Mouse (Mus musculus): ENCODE measurements around the gene Klf4. TPM values are rescaled to one million over a fixed set of nuclear protein-coding genes. Genes with fewer than 3 reads are reported as not detected.

Gene Klf4
- total RNA-seq (2012; rRNA removed) (0.38 and 0.51 TPM in 2 replicates), total RNA-seq (2014; rRNA removed) (0.81 and 1.3 TPM in 2 replicates), polyA plus RNA-seq (2012; ENCODE audit: insufficient read length, low read depth) (2.2 and 2.9 TPM in 2 replicates)

DNA sequence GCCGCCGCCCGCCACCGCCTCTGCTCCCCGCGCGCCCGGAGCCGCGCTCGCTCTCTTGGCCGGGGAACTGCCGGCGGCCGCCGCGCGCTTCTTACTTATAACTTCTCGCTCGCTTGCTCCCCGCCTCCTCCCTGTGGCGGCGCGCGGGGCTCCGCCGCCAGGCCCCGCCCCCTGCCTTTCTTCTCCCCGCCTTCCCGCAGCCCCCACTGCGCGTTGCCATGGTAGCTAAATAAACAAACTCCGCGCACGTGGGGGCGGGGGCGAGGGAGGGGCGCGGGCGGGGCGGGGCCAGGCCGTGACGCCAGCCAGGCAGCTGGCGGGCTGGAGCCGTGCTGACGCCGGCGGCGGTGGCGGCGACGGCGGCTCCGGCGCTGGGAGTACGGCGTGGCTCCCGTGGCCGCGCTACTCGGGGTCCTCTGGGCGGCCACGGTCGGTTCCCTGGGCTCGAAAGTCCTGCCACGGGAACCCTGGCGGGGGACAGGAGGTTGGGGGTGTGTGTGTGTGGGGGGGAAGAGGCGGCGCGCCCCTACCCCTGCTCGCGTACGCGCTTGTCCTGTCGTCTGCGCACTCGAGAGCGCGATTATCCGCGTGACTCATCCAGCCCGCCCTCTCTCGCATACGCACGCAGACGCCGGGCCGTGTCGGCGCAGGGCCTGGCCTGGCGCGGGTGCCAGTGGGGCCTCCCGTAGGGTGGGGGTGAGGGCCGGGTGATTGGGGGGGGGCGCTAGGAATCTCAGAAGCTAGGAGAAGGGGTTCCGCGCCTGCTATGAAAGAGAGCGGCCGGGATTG lies at the start of gene Klf4:
Gene Klf4, minus strand, starts transcription at position 60 of the 789 bp plus-strand sequence.
- peak within 1 kb of the TSS; percentile 65 for H3K4me2 ChIP-seq (ENCODE audit: insufficient read depth, low read depth, poor library complexity, severe bottlenecking)
- H3K9ac ChIP-seq (ENCODE audit: insufficient read depth, low read depth) = peak within 1 kb of the TSS; percentile 66
- H3K27ac ChIP-seq (ENCODE audit: insufficient read depth, low read depth) = no peak within 1 kb of the TSS
- DNase-seq (ENCODE audit: extremely low read depth) = peak; percentile 82
- H3K79me2 ChIP-seq (replicated peaks; ENCODE audit: control insufficient read depth, extremely low read depth, insufficient read depth, poor library complexity, severe bottlenecking) = no peaks in the 10 kb centered on the region
- H3K27me3 ChIP-seq (replicated peaks) = no peaks in the 10 kb centered on the region
- H3K36me3 ChIP-seq (replicated peaks in 1 of 2; ENCODE audit: control insufficient read depth in 1 of 2, insufficient read depth in 1 of 2, low read length in 1 of 2) = peaks cover 0 to 14% of the 10 kb centered on the region in 2 experiments
- peak within 1 kb of the TSS; percentile 30 to 71 (median 61) for H3K4me3 ChIP-seq (replicated peaks in 1 of 3; ENCODE audit: low read depth in 2 of 3, low read length in 2 of 3, poor library complexity in 1 of 3)
- peaks cover 15% of the 10 kb centered on the region for H3K9me3 ChIP-seq (replicated peaks; ENCODE audit: low read length)
- in situ Hi-C loops (cut with MboI; ENCODE audit: low pct_ligation_motif_present, low pct_unique_long_range_greater_than_20kb, low sequenced_read_pairs) = loop anchor here (10.0 kb wide), 2 partner anchors 292 to 682 kb away; no protein-coding TSS in a partner anchor
- dilution Hi-C loops (cut with MboI; ENCODE audit: extremely low pct_ligation_motif_present, extremely low pct_unique_long_range_greater_than_20kb, low sequenced_read_pairs) = no loop called here
- peaks cover 15 to 16% of the 10 kb centered on the region in 2 experiments for H3K4me1 ChIP-seq (ENCODE audit: control insufficient read depth in 1 of 2, insufficient read depth in 2 of 2)
- TF ChIP-seq BHLHE40 (IDR thresholded peaks at IDR 0.05; ENCODE audit: low read depth, low read length) (peak; percentile 33; the same call in 1 of the 2 replicates), TBP (conservative IDR thresholded peaks at IDR 0.05; ENCODE audit: low read depth, low read length) (0 out of 2 replicates have a peak, but pooled peaks have one; percentile 46), MAFK (IDR thresholded peaks at IDR 0.05; ENCODE audit: insufficient replicate concordance, low read length) (no peak), MXI1 (IDR thresholded peaks at IDR 0.05; ENCODE audit: low read depth, low read length) (peak; percentile 83), MEF2A (IDR thresholded peaks at IDR 0.05; ENCODE audit: borderline replicate concordance, low read depth, low read length) (peak; percentile 46; the same call in 1 of the 2 replicates), E2F4 (IDR thresholded peaks at IDR 0.05; ENCODE audit: insufficient replicate concordance, low read depth, low read length) (no peak), MAZ (IDR thresholded peaks at IDR 0.05; ENCODE audit: low read depth, low read length) (peak; percentile 80; the same call in 1 of the 2 replicates), USF2 (conservative IDR thresholded peaks at IDR 0.05; ENCODE audit: low read depth, low read length) (no peak), KAT2A (IDR thresholded peaks at IDR 0.05; ENCODE audit: insufficient replicate concordance, low read length) (no peak), UBTF (IDR thresholded peaks at IDR 0.05; ENCODE audit: low read depth, low read length) (no peak), NELFE (IDR thresholded peaks at IDR 0.05; ENCODE audit: low read depth, low read length) (peak; percentile 53), MAX (IDR thresholded peaks at IDR 0.05; ENCODE audit: low read length) (peak; percentile 30; the same call in 1 of the 2 replicates), SIN3A (IDR thresholded peaks at IDR 0.05; ENCODE audit: low read length) (peak; percentile 52; the same call in 1 of the 2 replicates), PAX5 (IDR thresholded peaks at IDR 0.05; ENCODE audit: low read length) (no peak), POLR2A (IDR thresholded peaks at IDR 0.05; ENCODE audit: low read depth, low read length) (peak; percentile 70), NRF1 (IDR thresholded peaks at IDR 0.05; ENCODE audit: low read depth, low read length) (peak; percentile 41; the same call in 1 of the 2 replicates)

DNA sequence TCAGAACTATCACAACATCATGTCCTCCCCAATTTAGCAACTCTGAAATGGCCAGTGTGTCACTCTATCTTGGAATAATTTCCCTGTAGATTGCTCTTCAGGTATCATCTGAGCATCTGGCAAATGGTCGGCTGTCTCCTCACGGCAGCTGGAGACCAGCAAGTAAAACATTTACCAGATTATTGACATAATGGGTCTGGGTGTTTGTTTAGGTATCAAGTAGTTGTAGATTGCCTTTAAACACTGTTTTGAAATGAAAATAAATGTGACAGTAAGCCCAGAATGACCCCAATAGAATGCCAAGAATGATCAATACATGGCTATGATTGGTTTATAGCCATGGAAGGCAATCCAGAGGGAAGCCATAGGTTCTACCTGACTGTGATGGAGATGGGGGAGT lies 39.2 kb upstream of the Klf4 start:
- H3K36me3 ChIP-seq (replicated peaks in 1 of 2; ENCODE audit: control insufficient read depth in 1 of 2, insufficient read depth in 1 of 2, low read length in 1 of 2) = no peaks in the 10 kb centered on the region
- dilution Hi-C loops (cut with MboI; ENCODE audit: extremely low pct_ligation_motif_present, extremely low pct_unique_long_range_greater_than_20kb, low sequenced_read_pairs) = no loop called here
- no peak overlapping the region for H3K4me2 ChIP-seq (ENCODE audit: insufficient read depth, low read depth, poor library complexity, severe bottlenecking)
- TF ChIP-seq JUN (IDR thresholded peaks at IDR 0.05; ENCODE audit: insufficient read depth, low read depth, low read length) = no peak
- no peak for TF ChIP-seq RAD21 (IDR thresholded peaks at IDR 0.05; ENCODE audit: low read depth, low read length)
- TF ChIP-seq MYC (IDR thresholded peaks at IDR 0.05; ENCODE audit: low read depth, low read length) = no peak
- no peak for TF ChIP-seq HCFC1 (IDR thresholded peaks at IDR 0.05; ENCODE audit: low read depth, low read length)
- no peak for TF ChIP-seq JUND (conservative IDR thresholded peaks at IDR 0.05; ENCODE audit: low read depth, low read length)
- no peak for TF ChIP-seq ELF1 (IDR thresholded peaks at IDR 0.05; ENCODE audit: low read depth, low read length)
- no peak for TF ChIP-seq SMC3 (IDR thresholded peaks at IDR 0.05; ENCODE audit: low read depth, low read length)
- TF ChIP-seq E2F4 (IDR thresholded peaks at IDR 0.05; ENCODE audit: insufficient replicate concordance, low read depth, low read length) = no peak
- no peak for TF ChIP-seq NELFE (IDR thresholded peaks at IDR 0.05; ENCODE audit: low read depth, low read length)
- TF ChIP-seq RCOR1 (conservative IDR thresholded peaks at IDR 0.05; ENCODE audit: low read depth, low read length) = no peak
- TF ChIP-seq UBTF (IDR thresholded peaks at IDR 0.05; ENCODE audit: low read depth, low read length) = no peak
- TF ChIP-seq MEF2A (IDR thresholded peaks at IDR 0.05; ENCODE audit: borderline replicate concordance, low read depth, low read length) = no peak
- no peak for TF ChIP-seq CTCF (conservative IDR thresholded peaks at IDR 0.05 in 1 of 2, IDR thresholded peaks at IDR 0.05 in 1 of 2; ENCODE audit: low read depth in 2 of 2, low read length in 2 of 2)
- TF ChIP-seq MAFK (IDR thresholded peaks at IDR 0.05; ENCODE audit: insufficient replicate concordance, low read length) = no peak
- TF ChIP-seq SIN3A (IDR thresholded peaks at IDR 0.05; ENCODE audit: low read length) = no peak
- no peak for TF ChIP-seq IRF4 (IDR thresholded peaks at IDR 0.05; ENCODE audit: low read depth, low read length)
- no peak for TF ChIP-seq CHD1 (IDR thresholded peaks at IDR 0.05; ENCODE audit: low read depth, low read length)
- no peak for TF ChIP-seq ZMIZ1 (IDR thresholded peaks at IDR 0.05; ENCODE audit: low read depth, low read length)
- TF ChIP-seq USF2 (conservative IDR thresholded peaks at IDR 0.05; ENCODE audit: low read depth, low read length) = no peak
- TF ChIP-seq ZKSCAN1 (IDR thresholded peaks at IDR 0.05; ENCODE audit: borderline replicate concordance, low read depth, low read length) = no peak
- H3K9me3 ChIP-seq (replicated peaks; ENCODE audit: low read length) = no peaks in the 10 kb centered on the region
- no peak overlapping the region for H3K4me3 ChIP-seq (replicated peaks in 1 of 3; ENCODE audit: low read depth in 2 of 3, low read length in 2 of 3, poor library complexity in 1 of 3)
- no peaks in the 10 kb centered on the region for H3K27me3 ChIP-seq (replicated peaks)
- in situ Hi-C loops (cut with MboI; ENCODE audit: low pct_ligation_motif_present, low pct_unique_long_range_greater_than_20kb, low sequenced_read_pairs) = no loop called here
- H3K27ac ChIP-seq (ENCODE audit: insufficient read depth, low read depth) = no peak overlapping the region
- H3K4me1 ChIP-seq (ENCODE audit: control insufficient read depth in 1 of 2, insufficient read depth in 2 of 2) = peaks cover 4 to 12% of the 10 kb centered on the region in 2 experiments; a peak in 2 of 4 replicates
- no peak for DNase-seq (ENCODE audit: extremely low read depth)
- H3K79me2 ChIP-seq (replicated peaks; ENCODE audit: control insufficient read depth, extremely low read depth, insufficient read depth, poor library complexity, severe bottlenecking) = no peaks in the 10 kb centered on the region
- no peak overlapping the region for H3K9ac ChIP-seq (ENCODE audit: insufficient read depth, low read depth)

All from CH12.LX (cell line).